Mouse (Mus musculus) stomach, embryonic 16.5 days (tissue): ENCODE data around the gene Olfr1258. TPM values are rescaled to one million over a fixed set of nuclear protein-coding genes. Genes with fewer than 3 reads are reported as not detected.
"Not testable (repeated sequence)": the region's sequence is repeated elsewhere in the genome, so short reads cannot be mapped to it uniquely, and the experiment has no call there.

ENCODE experiments used
- ATAC-seq: fragments of 200-750 bp; cut with Nextera tagmentation; 2 replicates; pipeline ENCODE4 v1.8.0; 2017; ENCODE audit warnings: moderate number of reproducible peaks, moderate TSS enrichment; ENCODE audit not compliant: insufficient read depth, low FRiP score
- H3K27ac ChIP-seq: fragments of 300-500 bp; sonication (generic); 2 replicates; pipeline ENCODE4 v1.5.1; 2014; ENCODE audit warnings: low read length
- H3K27me3 ChIP-seq: fragments of 300-500 bp; sonication (generic); 2 replicates; pipeline ENCODE4 v1.6.1; 2014; ENCODE audit warnings: low read length, control low read depth, mixed read lengths; ENCODE audit not compliant: control insufficient read depth, insufficient read depth
- H3K36me3 ChIP-seq: fragments of 300-500 bp; sonication (generic); 2 replicates; pipeline ENCODE4 v1.6.1; 2014; ENCODE audit warnings: low read length; ENCODE audit not compliant: control insufficient read depth, insufficient read depth
- H3K4me1 ChIP-seq: fragments of 300-500 bp; sonication (generic); 2 replicates; pipeline ENCODE4 v1.6.1; 2014; ENCODE audit warnings: low read length, control low read depth, mixed read lengths; ENCODE audit not compliant: control insufficient read depth, insufficient read depth
- H3K4me2 ChIP-seq: fragments of 300-500 bp; sonication (generic); 2 replicates; pipeline ENCODE4 v1.6.1; 2014; ENCODE audit warnings: low read depth, low read length, mixed read lengths
- H3K4me3 ChIP-seq: fragments of 300-500 bp; sonication (generic); replicated peaks from 2 replicates; pipeline ENCODE4 v1.5.1; 2014; ENCODE audit warnings: mild to moderate bottlenecking, low read length
- H3K9ac ChIP-seq: fragments of 300-500 bp; sonication (generic); 2 replicates; pipeline ENCODE4 v1.6.1; 2014; ENCODE audit warnings: low read length
- H3K9me3 ChIP-seq: fragments of 300-500 bp; sonication (generic); replicated peaks from 2 replicates; pipeline ENCODE4 v1.6.1; 2016; ENCODE audit warnings: low read length, control low read depth; ENCODE audit not compliant: control insufficient read depth
- WGBS: fragments of 180-500 bp; shearing (Covaris S2); extraction: QIAGEN DNeasy Blood & Tissue Kit; methylation state at CpG from one replicate; pipeline ENCODE4 v1.1.7; 2014; 5-methylcytosine and 5-hydroxymethylcytosine counted together
- polyA plus RNA-seq: library from polyadenylated mRNA; unstranded; fragments of >200 nt; fragmentation: Nextera tagmentation; extraction: Ambion mirVana; gene quantifications from 2 replicates; pipeline ENCODE4 v1.2.1, GENCODE M21; 2015

The Olfr1258 gene
- not detected in 2 replicates for polyA plus RNA-seq

DNA sequence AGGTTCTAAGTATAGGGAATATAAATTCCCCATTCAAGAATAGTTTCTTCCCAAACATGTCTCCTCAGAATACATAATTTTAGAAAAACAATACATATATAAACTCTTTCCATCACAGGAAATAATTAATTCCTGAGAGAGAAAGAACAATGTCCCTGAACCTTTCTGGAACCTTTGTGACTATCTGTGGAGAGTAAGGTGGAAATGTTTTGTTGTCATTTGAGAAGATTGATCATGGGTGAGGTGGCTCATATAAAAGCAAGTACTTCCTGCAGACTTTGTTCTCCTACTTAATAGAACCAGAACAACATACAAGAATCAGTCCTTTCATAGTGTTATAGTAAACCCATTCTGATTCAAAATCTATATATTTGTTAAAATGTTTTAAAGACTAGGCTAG is at the start of gene Olfr1258:
Olfr1258 (plus strand) TSS at position 301 of the 400 bp plus-strand sequence.
- H3K36me3 ChIP-seq = no peaks in the 10 kb centered on the region
- no peak within 1 kb of the TSS for H3K4me2 ChIP-seq
- H3K9ac ChIP-seq = no peak within 1 kb of the TSS
- H3K4me1 ChIP-seq = no peaks in the 10 kb centered on the region
- H3K27ac ChIP-seq = no peak within 1 kb of the TSS
- ATAC-seq = no peak
- no peaks in the 10 kb centered on the region for H3K9me3 ChIP-seq
- H3K27me3 ChIP-seq = no peaks in the 10 kb centered on the region
- H3K4me3 ChIP-seq = no peak within 1 kb of the TSS

DNA sequence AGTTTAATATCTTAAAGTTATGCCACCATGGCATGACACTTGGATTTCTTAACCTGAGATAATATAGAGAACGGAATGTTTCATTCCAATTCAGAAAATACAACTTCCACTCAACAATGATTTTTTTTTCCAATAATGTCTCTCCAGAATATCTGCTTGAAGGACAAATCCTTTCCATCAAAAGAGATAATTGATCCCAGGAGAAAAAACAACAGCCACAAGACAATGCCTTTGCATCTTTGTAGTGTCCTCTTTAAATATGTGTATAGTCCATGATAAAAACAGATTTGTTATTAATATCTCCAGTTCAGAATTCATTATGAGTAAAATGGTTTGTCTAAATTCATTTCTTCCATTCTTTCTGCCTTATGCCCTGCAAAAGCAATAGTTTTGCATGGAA is 49.0 kb upstream of the Olfr1258 start, which contains the start of gene Olfr1257:
Olfr1257 (plus strand) TSS at position 301 of the 400 bp plus-strand sequence.
- WGBS = 87% methylated on average over 1 of the region's 1 CpGs
- H3K4me3 ChIP-seq = no peak within 1 kb of the TSS
- H3K4me2 ChIP-seq = no peak within 1 kb of the TSS
- H3K9me3 ChIP-seq = no peaks in the 10 kb centered on the region
- no peaks in the 10 kb centered on the region for H3K4me1 ChIP-seq
- no peaks in the 10 kb centered on the region for H3K27me3 ChIP-seq
- no peak for ATAC-seq
- no peak within 1 kb of the TSS for H3K27ac ChIP-seq
- H3K36me3 ChIP-seq = no peaks in the 10 kb centered on the region
- no peak within 1 kb of the TSS for H3K9ac ChIP-seq

DNA sequence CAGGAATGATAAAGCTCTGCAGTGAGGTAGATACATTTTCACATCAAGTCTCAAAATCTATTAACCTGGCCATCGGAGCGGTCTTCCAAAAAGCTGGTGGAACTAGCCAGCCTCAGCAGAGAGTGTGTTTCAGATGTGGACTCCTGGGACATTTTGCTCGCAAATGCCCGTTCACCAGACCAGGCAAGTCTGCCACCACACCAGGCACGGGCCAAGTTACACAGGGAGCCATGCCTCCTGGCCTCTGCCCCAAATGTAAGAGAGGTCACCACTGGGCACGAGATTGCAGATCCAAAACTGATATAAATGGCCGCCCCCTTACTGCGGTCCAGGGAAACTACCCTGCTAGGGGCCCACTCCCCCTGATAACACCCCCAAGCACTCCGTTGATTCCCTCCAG is 14.5 kb upstream of the Olfr1258 start:
- H3K4me2 ChIP-seq, H3K36me3 ChIP-seq, H3K27me3 ChIP-seq, H3K9me3 ChIP-seq, H3K9ac ChIP-seq, H3K4me1 ChIP-seq, H3K4me3 ChIP-seq, H3K27ac ChIP-seq, ATAC-seq: not testable (repeated sequence)
- 83% methylated on average over 9 of the region's 9 CpGs for WGBS

DNA sequence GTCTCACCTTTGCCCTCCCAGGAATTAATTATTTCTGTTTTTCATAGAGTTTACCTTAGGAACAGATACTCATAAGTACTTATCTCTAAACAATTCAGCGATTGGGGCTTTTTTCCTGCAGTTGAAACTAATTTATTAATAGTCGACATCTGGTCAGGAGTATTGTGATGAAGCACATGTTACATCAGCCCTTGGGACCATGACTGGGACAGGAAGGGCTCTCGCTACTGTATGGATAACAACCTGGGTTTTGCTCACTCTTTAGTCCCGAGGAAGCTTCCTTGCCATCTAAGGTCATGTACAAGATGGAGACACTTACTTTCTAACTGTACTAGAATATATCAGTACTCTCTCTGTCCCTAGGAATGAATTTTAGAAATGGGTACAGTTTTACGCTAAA is 21.5 kb downstream of the Olfr1258 start, which contains the start of gene Olfr1259:
Olfr1259 (minus strand) TSS at position 101 of the 400 bp plus-strand sequence.
- H3K36me3 ChIP-seq = no peaks in the 10 kb centered on the region
- no peak within 1 kb of the TSS for H3K9ac ChIP-seq
- H3K4me3 ChIP-seq = no peak within 1 kb of the TSS
- 69% methylated on average over 5 of the region's 5 CpGs for WGBS
- H3K27me3 ChIP-seq = no peaks in the 10 kb centered on the region
- H3K9me3 ChIP-seq = no peaks in the 10 kb centered on the region
- no peak for ATAC-seq
- no peak within 1 kb of the TSS for H3K27ac ChIP-seq
- no peak within 1 kb of the TSS for H3K4me2 ChIP-seq
- no peaks in the 10 kb centered on the region for H3K4me1 ChIP-seq

DNA sequence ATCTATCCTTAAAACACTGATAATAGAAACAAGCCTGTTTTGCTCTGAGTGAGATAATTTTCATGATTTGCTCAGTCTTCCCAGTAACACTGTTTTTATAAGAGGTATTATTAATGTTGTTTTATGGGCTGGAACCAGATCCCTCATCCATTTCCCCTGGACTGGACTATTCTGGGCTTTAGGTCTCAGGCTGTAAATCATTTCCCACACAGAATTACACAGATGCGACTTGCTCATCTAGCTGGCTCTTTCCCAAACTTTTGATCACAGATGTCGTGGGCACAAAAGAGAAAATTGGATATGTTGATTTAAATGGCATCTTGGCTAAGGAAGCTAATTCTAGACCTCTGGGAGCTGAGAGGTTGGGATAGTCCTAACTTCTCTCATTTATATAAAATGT is 47.1 kb downstream of the Olfr1258 start, which contains the start of gene Olfr1260:
Olfr1260 (plus strand) TSS at position 157 of the 400 bp plus-strand sequence.
- H3K27me3 ChIP-seq = no peaks in the 10 kb centered on the region
- 46% methylated on average over 2 of the region's 2 CpGs for WGBS
- no peaks in the 10 kb centered on the region for H3K9me3 ChIP-seq
- H3K4me2 ChIP-seq = no peak within 1 kb of the TSS
- H3K36me3 ChIP-seq = no peaks in the 10 kb centered on the region
- H3K4me1 ChIP-seq = no peaks in the 10 kb centered on the region
- no peak for ATAC-seq
- no peak within 1 kb of the TSS for H3K27ac ChIP-seq
- H3K9ac ChIP-seq = no peak within 1 kb of the TSS
- H3K4me3 ChIP-seq = no peak within 1 kb of the TSS

DNA sequence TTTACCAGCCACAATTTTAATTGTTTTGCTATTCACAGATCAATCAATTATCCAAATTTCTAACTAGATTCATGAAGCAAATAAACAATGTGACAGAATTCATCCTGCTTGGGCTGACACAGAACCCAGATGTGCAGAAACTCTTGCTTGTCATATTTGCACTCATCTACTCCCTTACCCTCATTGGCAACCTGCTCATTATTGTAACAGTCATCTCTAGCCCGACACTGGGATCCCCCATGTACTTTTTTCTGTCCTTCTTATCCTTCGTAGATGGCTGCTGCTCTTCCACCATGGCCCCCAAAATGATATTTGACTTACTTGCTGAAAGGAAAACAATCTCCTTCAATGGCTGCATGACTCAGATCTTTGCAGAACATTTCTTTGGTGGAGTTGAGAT is 50.6 kb downstream of the Olfr1258 start:
- Histone ChIP-seq H3K4me1 (no peaks in the 10 kb centered on the region), H3K36me3 (no peaks in the 10 kb centered on the region), H3K4me2 (no peak overlapping the region), H3K27ac (no peak overlapping the region), H3K9ac (no peak overlapping the region), H3K9me3 (no peaks in the 10 kb centered on the region), H3K27me3 (no peaks in the 10 kb centered on the region), H3K4me3 (no peak overlapping the region)
- 70% methylated on average over 2 of the region's 2 CpGs for WGBS
- no peak for ATAC-seq

Other genes with a start within 250 kb of the Olfr1258 start
- gene Olfr1252, start 202.3 kb upstream of the Olfr1258 start, polyA plus RNA-seq = not detected in 2 replicates
- not detected in 2 replicates for gene Olfr1253, start 170.2 kb upstream of the Olfr1258 start, polyA plus RNA-seq
- not detected in 2 replicates for gene Olfr1254, start 133.7 kb upstream of the Olfr1258 start, polyA plus RNA-seq
- gene Olfr1255, start 115.3 kb upstream of the Olfr1258 start, polyA plus RNA-seq = not detected in 2 replicates
- gene Olfr1256, start 85.8 kb upstream of the Olfr1258 start, polyA plus RNA-seq = not detected in 2 replicates
- gene Olfr48, start 79.1 kb upstream of the Olfr1258 start, polyA plus RNA-seq = not detected in 2 replicates
- gene Olfr1257, start 48.9 kb upstream of the Olfr1258 start, polyA plus RNA-seq = not detected in 2 replicates
- gene Olfr1259, start 21.4 kb downstream of the Olfr1258 start, polyA plus RNA-seq = not detected in 2 replicates
- not detected in 2 replicates for gene Olfr1260, start 47.0 kb downstream of the Olfr1258 start, polyA plus RNA-seq
- not detected in 2 replicates for gene Olfr1261, start 63.9 kb downstream of the Olfr1258 start, polyA plus RNA-seq
- not detected in 2 replicates for gene Olfr1262, start 72.8 kb downstream of the Olfr1258 start, polyA plus RNA-seq
- not detected in 2 replicates for gene Olfr1263, start 84.8 kb downstream of the Olfr1258 start, polyA plus RNA-seq
- not detected in 2 replicates for gene Olfr1264, start 98.3 kb downstream of the Olfr1258 start, polyA plus RNA-seq
- not detected in 2 replicates for gene Olfr1265, start 108.0 kb downstream of the Olfr1258 start, polyA plus RNA-seq
- not detected in 2 replicates for gene Olfr140, start 136.3 kb downstream of the Olfr1258 start, polyA plus RNA-seq
- not detected in 2 replicates for gene Olfr1269, start 194.1 kb downstream of the Olfr1258 start, polyA plus RNA-seq
- not detected in 2 replicates for gene Olfr32, start 215.0 kb downstream of the Olfr1258 start, polyA plus RNA-seq
- gene Olfr1270, start 225.8 kb downstream of the Olfr1258 start, polyA plus RNA-seq = not detected in 2 replicates